Mouse (Mus musculus): Measurements from ENCODE around the gene Btaf1.
"Not testable (repeated sequence)": the region's sequence is repeated elsewhere in the genome, so short reads cannot be mapped to it uniquely, and the experiment has no call there.

Gene Btaf1

DNA sequence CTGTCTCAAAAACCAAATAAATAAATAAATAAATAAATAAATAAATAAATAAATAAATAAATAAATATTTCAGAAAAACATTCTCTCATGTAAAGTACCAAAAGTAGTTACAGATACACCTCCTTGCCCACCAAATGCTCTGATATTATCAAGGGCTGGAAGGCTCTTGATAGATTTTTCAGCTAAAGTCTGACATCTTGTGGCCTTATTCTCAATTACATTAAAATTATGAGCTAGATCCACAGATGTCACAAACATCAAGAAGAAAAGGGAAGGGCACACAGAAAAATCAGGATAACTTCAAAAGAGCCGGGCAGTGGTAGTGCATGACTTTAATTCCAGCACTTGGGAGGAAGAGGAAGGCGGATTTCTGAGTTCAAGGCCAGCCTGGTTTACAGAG lies 3.9 kb upstream of the Btaf1 start:
- no peak for DNase-seq (ENCODE audit: low spot score in 2 of 2)

DNA sequence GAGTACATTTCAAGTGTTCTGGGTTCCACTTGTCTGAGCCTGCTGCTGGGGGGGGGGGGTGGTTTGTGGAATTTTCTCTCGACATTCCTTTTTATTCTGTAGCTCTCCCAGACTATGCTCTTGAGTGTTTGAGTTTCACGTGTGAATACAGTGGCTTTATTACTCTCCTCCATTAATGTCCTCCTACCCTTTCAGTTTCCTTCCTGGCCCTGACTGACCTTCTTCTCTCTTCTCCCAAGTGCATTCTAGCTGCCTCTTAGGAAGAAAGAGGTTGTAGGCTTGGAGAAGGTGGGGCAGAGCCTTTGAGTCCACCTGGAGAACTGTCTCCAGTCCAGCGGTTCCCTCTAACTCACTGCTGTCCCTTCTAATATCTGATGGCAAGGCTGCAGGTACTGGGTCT lies 2.9 kb upstream of the Btaf1 start:
- DNase-seq (ENCODE audit: low spot score in 2 of 2): no peak

DNA sequence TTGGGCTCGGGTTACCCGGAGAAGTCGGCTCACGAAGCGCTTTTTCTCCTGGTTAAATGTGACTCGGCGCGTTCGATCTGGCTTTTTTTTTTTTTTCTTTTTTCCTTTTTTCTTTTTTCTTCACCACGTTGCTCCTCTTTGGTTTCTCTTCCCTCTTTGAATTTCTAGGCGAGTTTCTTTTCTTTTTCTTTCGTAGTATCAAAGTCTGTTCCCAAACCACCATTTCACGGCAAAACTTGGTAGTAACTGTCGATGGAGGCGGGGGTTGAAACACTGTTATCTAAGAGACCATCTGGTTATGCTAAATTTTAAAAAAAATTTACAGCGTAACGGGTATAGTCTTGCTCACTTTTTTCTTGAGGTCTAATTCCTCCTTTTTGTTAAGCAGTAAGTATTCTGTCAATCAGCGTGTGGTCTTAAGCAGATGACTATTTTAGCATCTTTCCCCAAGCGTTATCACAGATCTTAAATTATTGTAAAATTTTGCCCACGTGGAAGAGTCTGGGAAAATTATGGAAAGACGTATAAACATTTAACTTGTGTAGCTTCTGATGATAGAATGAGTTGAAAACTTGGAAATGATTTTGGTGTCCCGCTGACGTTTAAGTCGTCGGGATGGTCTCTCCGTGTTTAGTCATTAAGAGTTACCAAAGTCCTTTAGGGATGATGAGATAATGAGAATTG lies 816 bp downstream of the Btaf1 start:
- DNase-seq (ENCODE audit: low spot score in 2 of 2): no peak

DNA sequence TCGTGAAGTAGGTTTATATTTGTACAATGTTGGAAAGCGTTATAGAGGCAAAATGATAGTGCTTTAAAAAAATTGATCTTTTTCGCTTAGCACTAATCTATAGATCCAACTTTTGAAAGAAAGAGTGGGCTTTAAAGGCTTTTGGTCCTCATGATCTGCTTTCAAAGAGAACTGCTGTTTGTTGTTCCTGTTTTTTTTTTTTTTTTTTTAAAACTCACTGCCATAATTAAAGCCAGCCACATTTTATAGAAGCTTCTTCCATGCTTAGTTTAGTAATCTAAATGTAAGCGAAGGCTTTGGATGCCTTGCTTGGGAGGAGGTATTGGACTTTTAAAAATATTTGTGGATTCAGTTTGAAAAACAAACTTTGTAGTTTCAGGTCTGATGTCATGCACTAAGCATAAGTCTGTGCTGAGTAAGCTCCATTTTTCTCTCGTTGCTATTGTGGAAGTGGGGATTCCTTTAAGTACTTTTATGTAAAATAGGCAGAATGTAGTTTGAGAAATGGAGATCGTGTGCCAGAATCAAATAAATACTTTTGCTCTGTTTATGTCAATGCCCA lies 2.0 kb downstream of the Btaf1 start:
- DNase-seq (ENCODE audit: low spot score in 2 of 2): no peak

DNA sequence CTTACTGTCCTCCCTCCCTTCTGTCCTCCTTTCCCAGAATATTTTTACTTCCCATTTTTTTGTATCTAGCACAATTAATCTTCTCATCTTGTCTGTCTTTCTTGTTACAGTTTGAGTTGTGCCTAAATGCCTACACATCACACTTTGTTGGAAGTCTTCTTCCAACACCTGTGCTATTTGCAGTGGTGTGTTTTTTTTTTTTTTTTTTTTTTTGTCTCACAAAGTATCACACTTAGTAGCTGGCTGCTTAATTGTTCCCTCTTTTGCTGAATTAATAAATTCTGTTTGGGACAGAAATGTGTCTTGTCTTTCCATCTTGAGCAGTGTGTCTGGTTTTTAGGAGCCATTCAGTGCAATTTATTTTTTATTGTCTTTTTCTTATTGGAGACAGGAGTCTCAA lies 3.9 kb downstream of the Btaf1 start:
- DNase-seq (ENCODE audit: low spot score in 2 of 2): no peak

DNA sequence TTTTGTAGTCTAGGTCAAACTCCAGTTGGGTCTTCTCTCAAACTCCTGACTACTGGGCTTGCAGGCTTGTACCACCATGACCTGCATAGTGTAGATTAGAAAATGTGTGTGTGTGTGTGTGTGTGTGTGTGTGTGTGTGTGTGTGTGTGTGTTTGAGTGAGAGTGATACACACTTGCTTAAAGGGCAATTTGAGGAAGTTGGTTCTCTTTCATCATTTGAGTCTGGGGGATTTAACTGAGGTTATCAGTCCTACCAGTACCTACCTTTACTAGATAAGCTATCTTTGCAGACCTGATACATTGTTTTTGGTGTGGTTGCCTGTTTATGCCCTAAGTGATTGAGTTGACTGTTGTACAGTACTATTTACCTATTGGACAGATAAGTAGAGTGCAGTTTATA lies 6.2 kb downstream of the Btaf1 start:
- DNase-seq (ENCODE audit: low spot score in 2 of 2): no peak

DNA sequence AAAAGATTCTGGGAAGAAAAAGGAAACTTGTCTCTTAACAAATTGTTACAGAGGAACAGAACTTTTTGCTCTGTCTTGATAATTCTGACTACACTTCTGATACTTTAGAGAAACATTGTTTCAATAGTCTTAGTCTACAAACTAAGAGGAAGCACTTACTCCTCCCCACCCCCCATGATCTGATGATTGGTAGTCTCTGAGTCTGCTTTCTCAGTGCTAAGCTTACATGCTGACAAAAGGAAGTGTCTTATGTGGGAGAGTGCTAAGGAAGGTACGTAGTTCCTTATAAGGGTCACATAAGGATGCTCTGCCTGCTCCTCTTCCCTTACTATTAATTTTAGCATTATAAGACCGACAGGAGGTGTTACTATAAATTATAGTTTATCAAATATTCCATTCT lies 6.7 kb downstream of the Btaf1 start:
- no peak for DNase-seq (ENCODE audit: low spot score in 2 of 2)

DNA sequence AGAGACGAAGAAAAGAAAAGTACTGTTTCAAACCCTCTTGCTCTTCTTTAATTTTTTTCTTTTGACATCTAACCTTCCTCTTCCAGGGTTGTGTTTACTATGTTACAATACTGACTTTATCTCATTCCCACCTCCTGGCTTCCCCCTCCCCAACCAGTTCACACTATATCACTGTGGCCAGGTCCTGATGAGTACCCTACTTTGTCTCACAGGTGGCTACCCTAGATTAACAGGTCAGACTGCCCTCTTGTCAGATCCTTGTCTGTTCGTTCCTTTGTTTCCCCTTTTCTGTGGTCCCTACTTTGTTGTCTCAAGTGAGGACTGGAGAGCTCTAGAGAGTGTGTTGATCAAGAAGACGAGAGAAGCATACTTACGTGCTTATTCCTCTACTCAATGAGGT lies 10.4 kb downstream of the Btaf1 start:
- DNase-seq (ENCODE audit: low spot score in 2 of 2): no peak

DNA sequence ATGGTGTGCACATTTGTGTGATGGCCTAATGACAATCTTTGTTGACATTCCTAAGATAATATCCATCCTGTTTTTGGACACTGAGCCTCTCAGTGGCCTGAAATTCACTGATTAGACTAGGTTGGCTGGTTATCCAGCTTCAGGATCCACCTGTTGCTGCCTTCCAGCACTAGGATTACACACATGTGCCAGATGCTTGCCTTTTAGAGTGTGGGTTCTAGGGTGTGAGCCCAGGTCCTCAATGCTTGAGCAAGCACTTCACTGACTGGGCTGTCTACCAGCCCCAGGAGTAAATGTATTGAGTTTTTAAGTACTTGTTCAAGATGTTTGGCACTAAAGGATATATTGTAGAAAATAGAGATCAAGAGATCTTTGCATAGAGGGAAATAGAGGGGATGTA lies 12.1 kb downstream of the Btaf1 start:
- no peak for DNase-seq (ENCODE audit: low spot score in 2 of 2)

DNA sequence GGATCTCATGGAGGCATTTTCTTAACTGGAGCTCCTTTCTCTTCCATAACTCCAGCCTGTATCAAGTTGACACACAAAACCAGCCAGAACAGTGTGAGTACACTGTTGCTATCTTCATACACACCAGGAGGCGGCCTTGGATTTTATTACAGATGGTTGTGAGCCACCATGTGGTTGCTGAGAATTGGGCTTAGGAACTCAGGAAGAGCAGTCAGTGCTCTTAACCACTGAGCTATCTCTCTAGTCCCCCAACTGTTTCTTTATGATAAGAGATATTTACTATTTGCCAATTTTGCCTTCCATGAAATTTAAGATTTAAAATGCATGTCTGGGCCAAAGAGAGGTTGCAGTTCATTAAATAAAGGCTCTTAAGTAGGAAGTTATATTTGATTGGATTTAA lies 14.2 kb downstream of the Btaf1 start:
- no peak for DNase-seq (ENCODE audit: low spot score in 2 of 2)

DNA sequence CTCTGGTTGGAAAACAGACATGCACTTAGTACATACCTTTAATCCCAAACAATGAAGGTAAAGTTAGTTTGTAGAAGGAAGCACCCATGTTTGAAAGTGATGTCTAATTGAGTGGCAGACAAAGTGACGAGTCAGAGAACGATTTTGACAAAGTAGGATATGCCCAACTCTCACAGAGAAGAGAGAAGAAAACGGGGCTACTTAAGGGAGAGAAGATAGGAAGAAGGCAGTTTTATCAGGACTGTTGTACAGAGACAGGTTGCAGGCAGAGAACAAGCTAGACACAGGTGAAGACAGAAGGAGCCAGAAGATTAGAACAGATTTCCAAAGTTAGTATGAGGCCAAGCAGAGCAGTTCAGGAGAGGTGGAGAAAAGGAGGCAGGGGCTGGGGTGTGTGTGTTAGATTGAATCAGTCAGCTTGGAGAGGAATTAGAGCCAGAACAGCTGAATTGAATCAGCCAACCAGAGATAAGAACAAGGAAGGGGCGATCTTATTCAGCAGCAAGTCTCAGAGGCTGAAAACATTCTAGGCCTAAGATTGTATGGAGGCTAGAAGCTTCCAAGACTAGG lies 27.8 kb downstream of the Btaf1 start:
- no peak for DNase-seq (ENCODE audit: low spot score in 2 of 2)

DNA sequence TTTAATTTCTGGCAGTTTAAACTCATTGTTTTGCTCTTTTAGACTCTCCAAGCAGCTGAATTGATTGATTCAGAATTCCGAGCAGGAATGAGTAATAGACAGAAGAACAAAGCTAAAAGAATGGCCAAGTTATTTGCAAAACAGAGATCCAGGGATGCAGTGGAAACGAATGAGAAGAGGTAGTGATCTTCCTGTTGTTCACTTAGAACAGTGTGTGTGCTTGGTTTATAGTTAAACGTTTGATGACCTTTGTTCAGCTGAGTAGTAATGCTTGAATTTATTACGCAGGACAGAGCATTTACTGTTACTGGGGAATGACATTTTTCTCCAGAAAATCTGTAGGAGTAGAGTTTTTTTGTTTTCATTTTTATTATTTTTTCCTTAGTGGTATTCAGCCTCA lies 32.5 kb downstream of the Btaf1 start:
- DNase-seq (ENCODE audit: low spot score in 2 of 2): no peak

DNA sequence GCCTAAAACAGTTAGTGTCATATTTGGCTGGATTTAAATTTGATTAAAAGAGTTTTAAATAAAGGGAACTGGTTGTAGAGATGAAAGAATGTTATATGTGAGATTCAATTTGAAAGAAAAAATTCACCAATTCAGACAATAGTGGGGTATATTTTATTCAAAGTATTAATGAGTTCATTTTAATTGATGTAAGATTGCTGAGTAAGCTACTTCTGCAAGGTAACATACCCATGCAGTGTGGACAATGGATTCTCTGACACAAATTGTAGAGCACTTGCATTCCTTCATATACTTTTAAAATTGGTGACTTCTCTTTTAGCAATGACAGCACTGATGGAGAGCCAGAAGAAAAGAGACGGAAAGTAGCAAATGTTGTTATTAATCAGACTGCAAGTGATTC lies 35.4 kb downstream of the Btaf1 start:
- no peak for DNase-seq (ENCODE audit: low spot score in 2 of 2)

DNA sequence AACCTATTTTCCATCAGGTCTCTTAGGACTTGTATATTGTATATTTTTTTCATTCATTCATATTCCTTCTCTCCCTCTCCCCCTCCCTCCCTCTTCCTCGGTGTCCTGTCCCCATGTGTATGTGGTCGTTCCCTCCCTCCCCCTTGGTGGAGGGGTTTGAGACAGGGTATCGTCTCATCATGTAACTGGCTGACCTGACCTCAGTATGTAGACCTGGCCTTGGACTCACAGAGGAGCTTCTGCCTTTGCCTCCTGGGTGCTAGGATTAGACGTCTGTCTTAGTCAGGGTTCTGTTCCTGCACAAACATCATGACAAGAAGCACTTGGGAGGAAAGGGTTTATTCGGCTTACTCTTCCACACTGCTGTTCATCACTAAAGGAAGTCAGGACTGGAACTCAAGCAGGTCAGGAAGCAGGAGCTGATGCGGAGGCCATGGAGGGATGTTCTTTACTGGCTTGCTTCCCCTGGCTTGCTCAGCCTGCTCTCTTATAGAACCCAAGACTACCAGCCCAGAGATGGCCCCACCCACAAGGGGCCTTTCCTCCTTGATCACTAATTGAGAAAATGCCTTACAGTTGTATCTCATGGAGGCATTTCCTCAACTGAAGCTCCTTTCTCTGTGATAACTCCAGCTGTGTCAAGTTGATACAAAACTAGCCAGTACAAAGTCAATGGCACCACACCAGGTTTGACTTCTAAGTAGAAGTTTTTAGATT lies 36.8 kb downstream of the Btaf1 start:
- DNase-seq (ENCODE audit: low spot score in 2 of 2): not testable (repeated sequence)

DNA sequence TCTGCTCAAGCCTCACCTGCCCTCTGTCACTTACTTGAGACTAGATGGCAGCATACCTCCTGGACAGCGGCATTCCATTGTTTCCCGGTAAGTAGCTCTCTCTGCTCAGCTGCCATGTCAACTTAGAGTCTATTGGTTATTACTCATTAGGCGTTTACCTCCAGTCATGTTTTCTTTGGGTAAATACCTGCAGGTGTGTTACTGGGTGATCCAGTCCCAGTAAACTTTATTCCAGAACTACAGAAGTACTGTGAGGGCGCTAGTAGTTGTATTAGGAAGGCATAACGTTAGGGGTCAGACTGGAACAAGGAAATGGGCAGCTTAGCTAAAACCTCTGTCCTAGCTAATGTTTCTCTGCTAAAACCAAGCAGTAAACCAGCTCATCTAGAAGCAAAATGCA lies 78.7 kb downstream of the Btaf1 start:
- no peak for DNase-seq (ENCODE audit: low spot score in 2 of 2)

DNA sequence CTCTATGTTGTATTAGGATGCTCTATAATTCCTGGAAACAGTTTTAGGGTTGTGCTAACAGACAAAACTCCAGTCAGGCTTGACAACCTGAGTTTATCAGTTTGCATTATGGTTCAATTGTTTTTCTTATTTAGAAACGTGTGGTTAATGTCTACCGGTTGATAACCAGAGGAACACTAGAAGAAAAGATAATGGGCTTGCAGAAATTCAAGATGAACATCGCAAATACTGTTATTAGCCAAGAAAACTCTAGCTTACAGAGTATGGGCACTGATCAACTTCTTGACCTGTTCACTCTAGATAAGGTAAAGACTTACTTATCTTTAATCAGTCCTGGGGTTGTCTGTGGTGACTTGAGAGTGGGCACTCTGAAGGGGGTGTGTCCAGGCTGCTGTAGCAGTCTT lies 84.0 kb downstream of the Btaf1 start:
- DNase-seq (ENCODE audit: low spot score in 2 of 2): no peak

DNA sequence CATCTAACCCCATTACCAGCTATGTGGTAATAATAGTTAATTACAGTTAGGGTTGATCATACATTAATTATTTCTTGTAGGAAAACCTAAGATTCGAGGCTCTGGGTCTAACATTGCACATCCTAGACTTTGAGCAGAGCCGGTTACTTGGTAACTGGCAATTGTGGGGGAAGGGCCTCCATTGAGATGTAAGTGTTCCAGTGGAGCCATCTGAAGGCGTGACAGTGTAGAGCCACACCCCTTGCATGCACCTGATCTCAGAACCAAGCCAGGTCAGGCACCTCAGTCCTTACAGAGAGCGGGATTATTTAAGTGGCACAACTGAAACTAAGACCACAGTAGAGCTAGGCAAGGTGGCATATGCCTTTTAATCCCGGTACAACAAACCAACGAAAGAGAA lies 87.6 kb downstream of the Btaf1 start:
- no peak for DNase-seq (ENCODE audit: low spot score in 2 of 2)

DNA sequence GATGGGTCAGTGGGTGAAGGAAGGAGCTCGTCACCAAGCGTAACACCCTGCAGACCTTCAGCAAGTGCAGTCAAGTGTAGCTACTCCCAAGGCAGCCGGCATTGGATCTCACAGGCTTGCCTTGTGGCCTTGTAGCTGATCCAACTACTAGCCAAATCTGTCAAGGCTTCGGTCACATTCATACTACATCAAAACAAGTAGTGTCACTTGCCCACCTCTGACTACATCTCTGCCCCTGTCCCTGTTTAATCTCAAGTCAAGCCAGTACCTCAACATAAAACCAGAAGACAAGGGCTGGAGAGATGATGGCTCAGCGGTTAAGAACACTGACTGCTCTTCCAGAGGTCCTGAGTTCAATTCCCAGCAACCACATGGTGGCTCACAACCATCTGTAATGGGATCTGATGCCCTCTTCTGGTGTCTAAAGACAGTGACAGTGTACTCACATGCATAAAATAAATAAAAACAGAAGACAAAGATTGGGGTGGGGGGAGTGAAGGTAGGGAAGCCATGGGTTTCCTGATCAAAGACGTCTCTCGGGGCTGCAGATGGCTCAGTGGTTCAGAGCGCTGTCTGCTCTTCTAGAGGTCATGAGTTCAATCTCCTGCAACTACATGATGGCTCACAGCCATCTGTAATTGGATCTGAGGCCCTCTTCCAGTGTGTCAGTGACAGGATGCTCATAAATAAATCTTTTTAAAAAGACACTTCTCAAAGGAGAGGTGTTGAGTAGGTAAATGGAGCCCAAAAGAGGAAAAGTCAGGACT lies 88.5 kb downstream of the Btaf1 start:
- no peak for DNase-seq (ENCODE audit: low spot score in 2 of 2)

DNA sequence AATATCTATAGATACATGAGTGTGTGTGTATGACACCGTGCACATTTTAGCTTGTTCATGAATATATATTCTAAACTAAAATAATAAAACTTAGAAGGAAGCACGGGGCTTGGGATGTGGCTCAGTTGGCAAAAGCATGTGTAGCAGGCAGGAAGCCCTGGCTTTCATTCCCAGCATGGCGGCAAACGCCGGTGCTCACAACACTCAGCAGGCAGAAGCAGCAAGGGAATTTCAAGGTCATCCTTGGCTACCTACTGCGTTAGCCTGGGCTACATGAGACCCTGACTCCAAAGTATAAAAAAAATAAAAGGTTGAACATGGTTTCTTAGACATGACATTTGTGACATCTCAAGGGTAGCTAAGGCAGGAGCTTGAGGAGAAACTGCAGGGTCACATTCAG lies 91.0 kb downstream of the Btaf1 start:
- no peak for DNase-seq (ENCODE audit: low spot score in 2 of 2)

DNA sequence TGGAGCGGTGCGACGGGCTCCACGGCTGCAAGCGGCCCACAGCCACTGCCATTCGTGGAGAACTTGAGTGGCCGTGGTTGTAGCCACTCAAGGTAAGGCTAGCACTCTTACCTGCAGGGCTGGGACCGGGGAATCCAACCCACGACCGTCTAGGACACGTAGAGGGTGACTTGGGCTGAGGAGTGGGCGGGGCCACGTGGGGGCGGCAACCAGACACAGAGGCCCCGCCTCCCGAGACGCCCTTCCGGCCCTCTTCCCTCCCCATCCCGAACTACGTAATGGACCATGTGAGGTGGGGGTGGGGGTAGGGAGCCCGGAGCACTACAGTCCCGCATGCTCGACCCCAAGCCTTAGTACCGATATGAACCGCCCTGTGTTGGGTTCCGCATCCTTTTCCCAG lies 92.5 kb downstream of the Btaf1 start:
- DNase-seq (ENCODE audit: low spot score in 2 of 2): peak; percentile 28 to 34

DNA sequence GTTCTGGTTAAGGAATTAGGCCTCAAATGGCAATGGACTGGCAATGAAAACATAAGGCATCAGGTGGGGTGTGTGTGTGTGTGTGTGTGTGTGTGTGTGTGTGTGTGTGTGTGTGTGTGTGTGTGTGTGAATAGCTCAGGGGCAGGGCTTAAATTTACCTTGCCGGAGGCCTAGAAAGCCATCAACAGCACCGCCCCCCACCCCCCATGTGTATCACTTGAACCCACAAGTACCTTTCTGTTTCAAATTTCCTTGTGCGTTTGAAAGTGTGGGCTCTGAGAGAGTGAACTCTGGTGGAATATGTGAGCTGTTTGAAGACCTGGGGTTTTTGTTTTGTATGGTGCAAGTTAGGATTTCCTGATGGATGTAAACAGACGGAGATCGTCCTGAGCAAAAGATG lies 93.1 kb downstream of the Btaf1 start:
- DNase-seq (ENCODE audit: low spot score in 2 of 2): no peak

DNA sequence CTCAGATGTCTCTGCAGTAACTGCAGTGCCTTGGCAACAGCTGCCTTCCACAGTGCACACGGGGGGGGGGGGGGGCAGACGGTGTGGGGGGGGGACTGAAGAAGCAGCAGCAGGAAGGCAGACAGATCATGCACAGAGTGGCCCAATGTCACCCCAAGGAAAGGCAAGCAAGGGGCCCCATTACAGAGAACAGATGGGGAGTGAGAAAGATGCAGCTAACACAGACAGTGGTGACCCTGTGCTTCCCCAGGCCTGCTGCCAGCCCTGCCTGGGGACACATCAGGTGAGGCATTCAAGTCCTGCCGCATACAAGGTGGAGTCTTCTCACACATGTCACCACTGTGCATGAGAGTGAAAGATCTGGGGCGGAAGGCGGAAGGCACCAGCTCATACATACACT lies 94.7 kb downstream of the Btaf1 start:
- no peak for DNase-seq (ENCODE audit: low spot score in 2 of 2)

Measured in spleen, postnatal 14 days (tissue).